Mouse (Mus musculus): ENCODE data around the gene Tigd3.
"Not testable (repeated sequence)": the region's sequence is repeated elsewhere in the genome, so short reads cannot be mapped to it uniquely, and the experiment has no call there.

Tigd3 gene

DNA sequence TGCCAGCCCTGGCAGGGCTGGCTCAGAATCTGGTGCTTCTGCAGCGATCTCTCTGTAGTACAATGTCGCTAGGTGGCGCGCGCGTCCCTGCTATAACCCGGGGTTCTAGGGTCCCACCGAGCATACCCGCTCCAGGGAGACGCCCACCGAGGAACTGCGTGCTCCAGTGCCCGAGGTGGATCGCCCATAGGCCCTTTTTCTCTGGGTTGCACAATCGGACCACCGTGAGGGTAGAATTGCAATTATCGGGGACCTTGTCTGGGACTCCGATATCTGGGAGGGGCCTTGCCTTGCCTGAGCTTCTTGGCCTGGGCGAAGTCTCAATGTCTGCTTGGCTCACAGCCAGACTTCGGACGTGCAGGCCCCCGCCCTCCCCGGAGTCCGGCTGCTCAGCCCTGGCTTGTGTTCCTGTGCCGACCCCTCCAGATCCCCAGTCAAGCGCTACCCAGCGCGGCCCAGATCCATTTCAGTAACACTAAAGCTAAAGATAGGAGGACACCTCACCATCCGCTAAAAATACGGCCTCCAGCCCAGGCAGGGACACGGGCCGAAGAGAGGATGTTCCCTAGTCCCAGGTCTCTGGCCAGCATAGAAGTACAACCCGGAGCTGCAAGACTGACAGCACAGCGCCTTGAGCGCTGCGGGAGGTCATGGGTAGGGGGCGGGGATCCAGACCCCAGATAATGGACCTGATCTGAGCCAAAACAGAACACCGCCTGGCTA is 30.2 kb upstream of the Tigd3 start:
- in situ Hi-C loops (cut with MboI, MseI): loop anchor here (5.0 kb wide), 2 partner anchors 33 to 93 kb away; partner anchors contain the start of gene Capn1 (in 1 of the 2)

DNA sequence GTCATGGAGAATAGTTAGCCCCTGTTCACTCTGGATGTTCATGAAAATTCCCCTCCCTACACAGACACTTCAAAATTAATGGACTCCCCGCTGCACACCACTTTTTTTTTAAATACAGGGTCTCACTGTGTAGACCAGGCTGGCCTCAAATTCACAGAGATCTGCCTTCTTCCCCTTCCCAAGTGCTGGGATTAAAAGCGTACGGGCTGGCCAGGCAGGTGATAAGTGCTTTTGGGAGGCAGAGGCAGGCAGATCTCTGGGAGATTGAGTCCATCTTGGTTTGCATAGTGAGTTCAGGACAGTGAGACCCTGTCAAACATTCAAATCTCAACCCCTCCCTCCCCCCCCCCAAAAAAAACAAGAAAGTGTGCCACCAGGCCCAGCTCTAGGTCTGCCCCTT is 29.0 kb upstream of the Tigd3 start:
- in situ Hi-C loops (cut with MboI, MseI): loop anchor here (5.0 kb wide), 2 partner anchors 34 to 94 kb away; partner anchors contain the start of gene Capn1 (in 1 of the 2)

DNA sequence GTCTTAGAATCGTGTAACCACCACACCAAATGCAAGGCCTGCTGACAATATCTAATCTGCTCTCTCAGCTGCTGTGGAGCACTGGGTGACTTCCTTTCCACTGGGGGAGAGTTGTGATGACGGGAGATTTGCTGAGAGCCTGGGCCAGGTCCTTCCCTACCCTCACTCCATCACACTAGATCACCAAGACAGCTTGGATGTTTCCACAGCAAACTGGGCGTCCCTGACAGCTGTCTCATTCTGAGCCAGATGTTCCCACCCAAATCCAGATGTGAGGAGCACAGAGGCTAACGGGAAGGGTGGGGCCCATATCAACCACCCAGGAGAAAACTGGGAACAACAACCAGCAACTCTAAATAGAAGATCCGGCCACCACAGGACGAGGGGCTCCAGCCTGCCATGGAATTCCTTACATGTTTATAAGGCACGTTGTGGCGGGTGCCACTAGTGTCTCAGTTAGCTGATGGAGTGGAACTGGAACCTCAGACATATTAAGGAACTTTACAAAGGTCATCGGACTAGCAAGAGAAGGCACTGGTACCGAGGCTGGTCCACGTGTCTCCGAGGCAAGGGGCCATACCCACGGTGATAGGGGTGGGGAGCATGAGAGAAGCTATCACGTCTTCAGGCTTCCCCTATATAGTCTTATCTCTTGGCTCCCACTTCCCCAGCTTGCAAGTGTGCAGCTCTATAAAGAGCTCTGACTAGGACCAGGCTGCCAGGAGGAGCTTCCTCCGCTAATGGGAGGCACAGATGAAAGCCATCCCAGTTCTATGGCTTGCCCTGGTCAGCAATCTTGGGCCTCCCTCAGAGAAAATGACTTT is 28.4 kb upstream of the Tigd3 start:
- in situ Hi-C loops (cut with MboI, MseI): loop anchor here (5.0 kb wide), 2 partner anchors 35 to 95 kb away; partner anchors contain the start of gene Capn1 (in 1 of the 2)

DNA sequence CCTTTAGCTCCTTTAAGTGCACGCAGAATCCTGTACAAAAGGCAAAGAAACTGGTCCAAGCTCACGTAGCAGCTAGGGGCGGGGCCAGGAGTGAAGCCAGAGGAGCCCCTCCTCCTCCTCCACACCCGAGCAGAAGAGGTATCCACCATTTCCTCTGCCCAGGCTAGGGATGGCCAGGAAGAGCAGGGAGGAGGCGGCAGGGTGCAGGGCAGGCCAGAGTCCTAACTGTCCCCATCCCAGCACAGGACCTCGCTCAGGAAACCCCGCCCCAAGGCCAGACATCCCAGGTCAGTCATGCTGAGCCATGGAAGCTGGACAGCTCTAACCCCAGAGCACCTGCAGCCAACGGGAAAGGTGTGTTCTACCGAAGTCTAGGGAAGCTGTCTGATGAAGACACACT is 27.8 kb upstream of the Tigd3 start:
- in situ Hi-C loops (cut with MboI, MseI): loop anchor here (5.0 kb wide), 2 partner anchors 36 to 96 kb away; partner anchors contain the start of gene Capn1 (in 1 of the 2)

DNA sequence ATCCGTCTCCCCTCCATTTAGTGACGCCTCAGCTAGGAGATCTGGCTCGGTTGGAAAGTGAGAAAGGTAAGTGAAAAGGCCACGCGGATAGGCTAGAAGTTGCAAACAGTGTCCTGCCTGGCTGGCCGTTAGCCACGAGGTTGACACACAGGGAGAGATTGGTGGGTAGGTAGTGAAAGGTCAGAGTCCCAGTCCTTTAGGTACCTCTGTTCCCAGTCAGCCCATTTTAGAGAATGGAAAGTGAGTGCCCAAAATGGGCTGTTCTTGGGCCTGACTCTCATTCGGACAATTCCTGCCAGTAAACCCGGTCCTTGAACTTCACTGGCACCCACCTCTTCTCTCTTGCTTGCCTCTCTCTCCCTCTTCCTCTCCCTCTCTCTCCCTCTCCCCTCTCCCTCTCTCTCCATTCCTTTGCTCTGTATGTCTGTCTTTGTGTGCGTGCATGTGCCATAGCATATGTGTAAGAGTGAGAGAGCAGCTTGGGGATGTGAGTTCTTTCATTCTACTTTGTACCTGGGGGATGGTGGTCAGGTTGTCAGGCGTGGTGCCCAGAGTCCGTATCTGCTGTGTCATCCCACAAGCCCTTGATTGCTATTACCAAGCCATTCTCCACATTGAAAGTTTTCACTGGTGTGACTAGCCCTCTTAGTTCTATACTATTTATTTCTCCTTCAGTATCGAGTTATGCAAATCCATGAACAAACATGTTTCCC is 19.2 kb upstream of the Tigd3 start, which contains the start of gene Dpf2:
Gene Dpf2 (minus strand): TSS at position 4 of the 713 bp plus-strand sequence.
- in situ Hi-C loops (cut with MboI, MseI): no loop called here

DNA sequence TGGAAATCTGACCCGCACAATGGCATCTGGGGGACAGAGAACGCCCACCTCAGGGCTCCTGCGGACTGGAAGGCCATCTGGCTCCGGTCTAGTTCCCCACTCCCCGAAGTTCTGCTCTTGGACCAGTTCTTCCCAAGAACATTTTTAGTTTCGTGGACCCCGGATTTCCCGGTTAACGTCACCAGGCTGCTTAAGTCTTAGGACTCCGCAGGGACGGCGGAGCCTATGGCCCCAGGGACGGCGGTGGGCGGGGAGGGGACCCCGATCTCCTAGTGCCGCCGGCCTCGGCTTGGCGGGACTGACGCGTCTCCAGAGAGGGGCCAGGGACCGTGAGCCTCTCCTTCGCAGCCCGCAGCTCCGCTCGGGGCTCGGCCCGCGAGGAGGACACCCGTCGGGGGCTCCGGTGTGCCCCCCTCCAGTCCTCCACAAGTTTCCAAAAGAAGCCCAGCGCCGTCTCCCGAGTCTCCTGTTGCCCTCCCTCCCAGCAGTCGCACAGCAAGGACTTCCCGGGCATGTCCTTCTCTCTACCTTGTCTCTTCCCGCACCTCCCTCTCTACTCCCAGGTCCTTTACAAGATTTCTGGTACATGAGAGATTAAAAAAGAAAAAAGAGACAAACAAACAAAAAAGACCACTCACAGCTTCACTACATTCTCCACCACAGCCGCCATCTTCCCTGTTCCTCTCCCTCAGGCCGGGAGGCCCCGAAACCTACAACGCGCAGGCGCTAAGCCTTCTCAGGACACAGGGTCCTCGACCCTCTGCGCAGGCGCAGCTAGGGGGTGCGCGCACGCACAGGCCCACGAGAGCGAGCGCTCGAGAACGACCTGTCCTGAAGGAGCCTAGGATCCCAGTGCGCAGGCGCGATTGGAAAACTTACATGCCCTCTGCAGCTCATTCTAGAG is 18.4 kb upstream of the Tigd3 start:
- in situ Hi-C loops (cut with MboI, MseI): no loop called here

DNA sequence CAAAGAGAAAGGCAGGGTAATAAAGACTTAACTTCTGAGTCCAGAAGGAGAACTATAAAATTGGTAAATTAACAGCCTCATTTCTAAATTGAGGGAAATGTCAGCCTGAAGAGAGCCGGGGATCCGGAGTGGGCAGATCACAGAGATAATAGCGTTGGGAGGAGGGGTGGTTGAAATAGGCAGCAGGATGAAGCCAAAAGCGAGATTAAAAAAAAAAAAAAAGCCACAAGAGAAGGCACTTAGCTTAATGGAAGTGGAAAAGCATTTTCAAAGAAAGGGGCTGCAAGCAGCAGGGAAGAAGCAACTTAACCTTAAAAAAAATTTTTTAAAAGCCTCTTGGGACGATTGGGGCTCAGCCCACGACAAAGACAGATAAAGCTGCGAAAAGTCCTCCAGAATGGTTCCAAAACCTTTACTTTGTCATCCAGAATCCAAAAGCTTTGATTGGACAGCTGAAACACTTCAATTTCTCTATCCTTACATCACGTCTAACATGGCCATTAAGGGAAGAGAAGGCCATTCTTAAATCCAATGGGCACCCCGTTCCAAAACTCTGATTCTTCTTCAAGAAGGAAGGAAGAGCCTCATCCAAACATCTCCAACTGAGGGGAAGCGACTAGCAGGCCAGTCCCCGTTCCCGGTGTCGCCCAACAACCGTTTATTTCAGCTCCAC is 17.6 kb upstream of the Tigd3 start:
- in situ Hi-C loops (cut with MboI, MseI): no loop called here

DNA sequence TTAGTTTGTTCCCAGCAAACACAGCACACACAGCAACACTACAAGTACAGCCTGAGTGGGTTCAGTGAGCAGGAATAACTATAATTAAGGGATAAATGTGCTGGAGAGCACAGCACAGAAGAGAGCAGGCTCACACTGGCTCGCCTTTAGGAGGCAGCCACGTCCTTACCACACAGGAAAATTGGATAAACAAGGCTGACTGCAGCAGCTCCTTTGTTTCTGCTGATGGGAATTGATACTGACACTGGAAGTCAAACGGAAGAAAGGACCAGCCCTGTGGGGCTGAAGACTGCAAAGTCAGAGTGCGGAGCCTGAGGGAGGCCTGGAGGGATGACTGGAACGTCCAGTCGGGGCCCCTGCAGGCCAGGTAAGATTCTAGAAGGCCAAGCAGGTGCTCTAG is 16.3 kb upstream of the Tigd3 start:
- in situ Hi-C loops (cut with MboI, MseI): no loop called here

DNA sequence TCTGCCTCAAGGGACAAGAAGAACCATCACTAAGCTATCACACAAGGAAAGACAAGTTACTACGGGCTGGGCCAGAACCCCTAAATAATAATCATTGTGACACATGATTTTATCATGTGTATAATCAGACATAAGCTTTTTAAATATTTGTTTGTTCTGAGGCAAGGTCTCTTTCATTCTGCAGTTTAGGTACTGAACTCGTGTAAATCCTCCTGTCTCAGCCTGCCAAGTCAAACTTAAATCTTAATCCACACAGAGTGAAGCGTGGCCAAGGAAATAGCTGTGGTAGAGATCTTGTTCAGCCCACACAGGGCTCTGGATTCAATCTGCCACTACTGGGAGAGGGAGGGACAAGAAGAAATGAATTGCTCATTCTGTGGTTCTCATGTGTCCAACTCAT is 13.3 kb upstream of the Tigd3 start:
- in situ Hi-C loops (cut with MboI, MseI): no loop called here

DNA sequence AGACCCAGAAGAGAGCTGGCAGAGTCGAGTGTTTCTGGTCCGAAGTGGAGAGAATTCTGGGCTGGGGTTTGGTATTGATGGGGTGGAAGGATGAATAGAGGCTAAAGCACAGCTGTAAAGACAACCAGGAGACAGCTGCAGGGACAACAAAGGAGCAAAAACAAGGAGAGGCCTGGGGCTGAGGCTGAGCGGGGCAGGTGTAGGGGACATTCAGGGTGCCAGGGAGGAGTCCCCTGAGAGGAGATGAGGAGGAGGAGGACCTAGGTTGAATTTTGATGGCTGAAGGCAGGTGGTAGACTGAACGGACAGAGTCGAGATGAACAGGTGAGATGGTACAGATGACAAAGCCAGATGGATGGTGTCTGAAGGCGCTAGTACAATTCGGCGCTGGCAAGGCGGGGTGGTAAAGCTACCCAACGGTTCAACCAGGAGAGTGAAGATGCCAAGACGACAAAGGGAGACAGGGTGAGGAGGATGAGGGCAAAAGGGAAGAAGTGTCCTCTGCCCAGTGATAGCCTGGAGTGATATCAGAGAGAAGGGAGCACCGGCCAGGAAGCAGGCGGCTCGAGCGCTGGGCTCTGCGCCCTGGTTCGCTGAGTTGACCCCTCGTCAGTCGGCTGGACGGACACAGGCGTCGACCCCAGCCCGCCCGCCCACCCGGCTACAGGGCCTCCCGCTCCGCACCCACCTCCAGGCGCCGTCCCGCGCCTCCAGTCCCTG is 507 bp downstream of the Tigd3 start:
- in situ Hi-C loops (cut with MboI, MseI): loop anchor here in 1 of 2 experiments (10.0 kb wide), 1 partner anchor 349 kb away; no protein-coding TSS in a partner anchor

DNA sequence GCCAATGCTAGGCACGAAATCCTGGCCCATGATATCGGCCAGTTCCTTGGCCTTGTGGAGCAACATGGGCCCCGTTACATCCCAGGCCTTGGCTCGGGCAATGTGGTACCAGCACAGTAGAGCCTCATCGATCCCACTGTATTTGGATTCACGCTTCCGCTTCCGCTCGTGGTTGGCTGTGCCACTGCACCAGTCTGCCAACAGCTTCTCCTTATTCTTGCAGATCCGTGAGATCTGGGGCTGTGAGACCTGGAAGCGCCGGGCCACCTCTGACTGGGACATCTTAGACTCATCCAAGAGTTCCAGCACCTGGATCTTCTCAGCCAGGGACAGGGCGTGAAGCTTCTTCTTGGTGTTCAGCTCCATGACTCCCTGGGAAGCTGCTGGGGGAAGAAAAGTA is 1.2 kb downstream of the Tigd3 start:
- in situ Hi-C loops (cut with MboI, MseI): loop anchor here in 1 of 2 experiments (10.0 kb wide), 1 partner anchor 348 kb away; no protein-coding TSS in a partner anchor

DNA sequence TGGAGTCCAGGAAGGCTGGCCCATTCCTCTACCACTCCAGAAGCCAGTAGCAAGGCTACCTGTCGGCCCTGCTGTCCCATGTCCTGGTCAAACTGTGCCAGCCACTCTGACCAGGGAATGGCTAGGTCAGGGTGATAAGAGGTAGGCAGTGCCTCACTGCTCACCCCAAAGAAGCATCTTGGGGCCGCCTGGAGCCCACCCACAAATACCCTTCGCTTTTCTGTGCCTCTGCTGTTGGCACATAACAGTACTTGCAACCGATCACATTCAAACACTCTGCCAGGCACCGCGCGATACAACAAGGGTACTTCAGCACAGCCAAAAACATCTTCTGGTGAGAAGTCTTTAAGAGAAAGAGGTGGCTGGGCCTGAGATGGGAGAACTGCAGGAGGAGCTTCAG is 1.7 kb downstream of the Tigd3 start:
- in situ Hi-C loops (cut with MboI, MseI): loop anchor here in 1 of 2 experiments (10.0 kb wide), 1 partner anchor 347 kb away; no protein-coding TSS in a partner anchor

DNA sequence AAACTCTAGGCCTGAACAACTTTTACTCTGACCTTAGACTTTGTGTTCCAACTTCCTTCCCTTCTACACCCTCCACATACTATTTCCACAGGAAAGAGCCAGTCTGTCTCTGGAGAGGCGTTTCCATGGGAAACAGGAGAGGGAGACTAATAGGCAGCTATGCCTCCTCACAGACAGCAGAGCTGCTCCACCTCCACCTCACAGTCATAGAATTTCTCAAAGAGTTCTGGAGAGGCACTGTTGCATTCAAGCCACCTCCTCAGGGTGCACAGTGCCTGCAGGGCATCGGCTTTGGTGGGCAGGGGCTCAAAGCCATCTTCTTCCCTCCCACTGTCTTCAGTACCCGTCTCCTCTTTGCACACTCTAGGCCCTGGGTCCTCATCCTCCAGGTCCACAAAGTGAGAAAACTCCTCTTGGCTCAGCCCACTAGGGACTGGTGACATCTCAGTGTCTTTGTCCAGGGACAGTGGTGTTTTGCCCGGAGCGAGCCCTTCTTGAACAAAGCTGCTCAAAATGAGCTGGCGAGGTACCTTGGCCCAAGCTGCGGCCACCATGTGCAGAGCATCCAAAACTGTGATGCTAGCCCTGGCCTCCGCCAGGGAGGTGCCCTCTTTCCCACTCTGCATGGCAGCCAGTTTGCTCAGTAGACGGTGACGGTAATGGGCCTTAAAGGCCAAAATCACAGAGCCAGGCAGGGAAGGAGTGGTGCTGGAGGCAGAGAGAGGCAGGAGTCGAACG is 2.3 kb downstream of the Tigd3 start:
- in situ Hi-C loops (cut with MboI, MseI): loop anchor here in 1 of 2 experiments (10.0 kb wide), 1 partner anchor 347 kb away; no protein-coding TSS in a partner anchor

DNA sequence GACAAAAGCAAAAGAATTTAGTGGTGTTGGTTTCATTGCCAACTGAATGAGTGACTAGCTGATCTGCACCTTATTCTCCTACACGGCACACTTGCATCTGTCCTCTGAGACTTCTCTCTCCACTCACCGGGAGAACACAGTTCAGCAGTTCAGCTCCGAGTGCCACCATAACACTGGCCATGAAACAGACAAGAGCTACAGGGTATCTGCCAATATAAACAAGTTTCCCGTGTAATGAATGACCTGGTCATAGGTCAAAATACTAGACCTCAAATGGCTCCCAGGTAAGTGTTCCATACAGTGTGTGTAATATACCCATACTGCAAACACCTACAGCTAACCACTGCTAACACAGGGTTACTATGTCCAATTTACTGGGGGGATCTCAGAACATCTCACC is 4.7 kb downstream of the Tigd3 start:
- in situ Hi-C loops (cut with MboI, MseI): loop anchor here in 1 of 2 experiments (5.0 kb wide), 1 partner anchor 37 kb away; no protein-coding TSS in a partner anchor

DNA sequence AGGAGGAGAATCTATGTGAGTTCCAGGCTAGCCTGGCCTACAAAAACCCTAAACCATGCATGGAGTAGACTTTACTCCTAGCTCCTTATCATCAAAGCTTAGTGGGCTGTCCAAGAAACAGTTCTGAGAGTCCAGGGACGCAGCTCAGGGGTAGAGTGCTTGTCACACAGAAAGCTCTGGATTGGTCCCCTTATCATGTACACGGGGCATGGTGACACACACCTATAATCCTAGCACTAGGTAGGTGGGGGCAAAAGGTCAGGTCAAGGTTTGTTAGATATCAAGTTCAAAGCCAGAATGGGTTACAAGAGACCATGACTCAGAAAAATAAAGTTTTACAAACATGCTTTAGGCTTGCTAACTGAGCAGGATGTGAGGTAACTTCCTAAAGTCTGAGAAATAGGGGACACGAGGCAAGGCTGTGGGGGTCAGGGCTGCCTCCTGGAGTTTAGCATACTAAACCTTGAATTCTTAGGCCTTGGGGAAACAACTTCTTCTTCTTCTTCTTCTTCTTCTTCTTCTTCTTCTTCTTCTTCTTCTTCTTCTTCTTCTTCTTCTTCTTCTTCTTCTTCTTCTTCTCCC is 6.6 kb downstream of the Tigd3 start:
- in situ Hi-C loops (cut with MboI, MseI): loop anchor here in 1 of 2 experiments (5.0 kb wide), 1 partner anchor 35 kb away; no protein-coding TSS in a partner anchor

DNA sequence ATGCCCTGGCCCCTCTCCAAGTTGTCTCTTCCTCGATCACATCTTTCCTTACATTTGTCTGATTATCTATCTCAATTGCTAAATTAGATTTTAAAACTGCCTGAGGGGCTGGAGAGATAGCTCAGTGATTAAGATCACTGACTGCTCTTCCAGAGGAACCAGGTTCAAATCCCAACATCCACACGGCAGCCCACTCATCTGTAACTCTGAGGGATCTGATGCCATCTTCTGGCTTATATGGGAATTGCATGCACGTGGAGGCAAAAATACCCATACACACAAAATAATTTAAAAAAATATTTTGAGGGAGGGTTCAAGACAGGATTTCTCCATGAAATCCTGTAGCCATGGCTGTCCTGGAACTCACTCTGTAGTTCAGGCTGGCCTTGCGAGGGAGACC is 8.1 kb downstream of the Tigd3 start:
- in situ Hi-C loops (cut with MboI, MseI): loop anchor here in 1 of 2 experiments (5.0 kb wide), 1 partner anchor 34 kb away; no protein-coding TSS in a partner anchor

DNA sequence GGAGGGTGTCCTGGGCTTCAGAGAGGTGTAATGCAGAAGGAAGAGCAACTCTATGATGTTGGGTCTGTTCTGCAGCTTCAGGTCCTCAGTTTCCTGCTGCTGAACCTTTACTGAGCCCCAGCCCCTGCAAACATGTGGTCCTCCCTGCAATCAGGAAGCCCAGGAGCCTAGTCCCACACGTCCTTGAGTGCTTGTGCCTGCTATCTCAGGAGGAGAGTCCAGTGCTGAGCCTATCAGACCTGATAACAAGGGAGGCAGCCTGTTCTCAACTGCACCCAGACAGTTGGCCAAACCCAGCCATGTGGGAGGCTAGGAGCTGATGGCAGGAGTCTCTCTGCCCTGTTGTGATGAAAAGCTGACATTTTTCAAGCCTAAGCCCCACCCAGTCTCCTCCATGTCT is 10.0 kb downstream of the Tigd3 start:
- in situ Hi-C loops (cut with MboI, MseI): no loop called here

DNA sequence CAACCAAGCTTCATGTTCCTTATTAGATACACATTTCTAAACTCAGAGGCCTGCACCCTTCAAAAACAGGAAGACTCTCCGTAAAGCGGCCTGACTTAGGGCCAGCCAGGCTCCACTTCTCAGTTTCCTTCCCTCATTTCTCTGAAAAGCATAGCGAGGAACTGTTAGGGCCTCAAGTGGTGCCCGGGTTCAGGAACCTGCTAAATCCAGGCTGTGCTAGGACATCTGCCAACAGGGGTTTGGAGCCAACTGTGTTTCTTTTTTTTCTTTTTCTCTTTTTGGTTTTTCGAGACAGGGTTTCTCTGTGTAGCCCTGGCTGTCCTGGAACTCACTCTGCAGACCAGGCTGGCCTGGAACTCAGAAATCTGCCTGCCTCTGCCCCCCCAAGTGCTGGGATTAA is 11.9 kb downstream of the Tigd3 start:
- in situ Hi-C loops (cut with MboI, MseI): not testable (repeated sequence)
